Mouse (Mus musculus) kidney, adult 8-10 months (tissue): Measurements from ENCODE around the gene Tfap2a.
A peak's percentile ranks its signal among the peaks of the same experiment; 100 is the strongest.

Source experiments
- DNase-seq, 2 experiments: peaks; one replicate each; pipeline ENCODE4 v3.0.0; 2022

The Tfap2a gene

DNA sequence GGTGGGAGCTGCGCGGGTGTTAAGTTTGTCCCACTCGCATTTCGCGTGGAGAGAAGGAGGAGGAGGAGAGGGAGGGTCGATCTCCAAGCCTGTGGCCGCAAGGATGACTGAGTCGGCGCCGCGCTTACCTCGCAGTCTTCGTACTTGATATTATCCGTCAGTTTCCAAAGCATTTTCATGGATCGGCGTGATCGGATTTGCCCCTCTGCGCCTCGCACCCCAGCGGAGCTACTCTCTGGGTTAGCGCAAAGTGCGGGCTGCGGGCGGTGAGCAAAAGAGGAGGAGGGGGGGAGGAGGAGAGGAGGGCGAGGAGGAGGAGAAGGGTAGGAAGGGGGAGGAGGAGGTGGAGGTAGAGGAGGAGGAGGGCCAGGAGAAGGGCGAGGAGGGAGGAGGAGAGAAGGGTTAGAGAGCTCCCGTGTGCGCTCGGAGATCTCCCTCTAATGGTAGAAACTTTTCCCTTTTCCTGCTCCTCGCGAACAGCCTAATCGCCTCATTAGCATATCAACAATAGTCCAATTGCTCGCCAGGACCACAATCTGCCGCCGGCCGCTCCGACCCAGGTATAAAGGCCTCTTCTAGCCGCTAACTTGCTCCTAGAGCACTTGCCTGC, 4.5 kb downstream of the Tfap2a start:
- DNase-seq, result no peak

DNA sequence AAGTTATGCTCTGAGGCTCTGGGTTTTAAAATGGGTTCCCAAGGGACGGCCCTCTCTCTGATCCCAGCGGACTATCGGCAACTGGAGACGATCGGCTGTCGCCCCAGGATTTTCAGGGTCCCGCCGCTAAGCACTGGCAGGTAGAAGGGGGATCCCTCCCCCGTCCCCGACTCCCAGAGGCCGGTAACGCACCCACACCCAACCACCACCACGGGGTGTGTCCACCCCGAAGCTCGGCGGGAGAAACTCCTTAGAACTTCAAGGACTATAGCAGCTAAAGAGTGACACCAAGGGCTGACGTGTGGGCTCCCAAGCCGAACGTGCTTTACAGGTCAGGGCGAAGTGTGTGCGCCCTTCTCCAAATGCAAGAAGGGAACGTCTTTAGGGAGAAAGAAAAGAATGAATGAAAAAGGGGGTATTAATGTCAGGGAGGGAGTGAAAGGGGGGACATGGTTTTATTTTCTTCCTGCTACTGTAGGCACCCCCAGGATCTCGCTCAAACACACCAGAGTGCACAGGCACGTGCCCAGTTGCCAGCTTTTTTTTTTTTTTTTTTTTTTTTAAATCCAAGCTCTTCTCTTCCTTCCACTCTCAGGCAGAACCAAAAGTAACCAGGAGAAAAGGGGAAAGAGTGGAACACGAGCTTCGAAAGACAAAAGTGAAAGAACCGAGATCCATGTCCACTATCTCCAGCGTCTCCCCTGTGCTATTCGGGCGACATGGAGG, 5.2 kb downstream of the Tfap2a start:
- no peak for DNase-seq

DNA sequence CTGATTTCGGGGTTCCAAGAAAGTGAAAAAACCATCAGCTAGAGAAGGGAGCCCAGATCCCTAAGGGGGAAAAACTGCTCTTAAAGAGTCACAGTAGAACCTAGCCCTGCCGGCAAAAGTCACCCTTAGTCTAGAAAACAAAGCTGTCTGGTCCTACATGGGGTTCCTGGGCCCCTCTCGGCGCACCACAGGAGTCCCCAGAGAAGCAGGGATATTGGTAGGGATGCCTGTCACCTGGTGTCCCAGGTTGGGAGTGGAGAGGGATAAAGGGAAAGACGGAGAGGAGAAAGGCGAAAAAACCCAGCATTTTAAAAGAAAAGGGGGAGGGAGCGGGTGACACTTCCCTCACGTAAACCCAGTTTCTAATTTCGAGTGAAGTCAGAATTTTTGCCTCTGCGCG, 6.1 kb downstream of the Tfap2a start:
- no peak for DNase-seq

DNA sequence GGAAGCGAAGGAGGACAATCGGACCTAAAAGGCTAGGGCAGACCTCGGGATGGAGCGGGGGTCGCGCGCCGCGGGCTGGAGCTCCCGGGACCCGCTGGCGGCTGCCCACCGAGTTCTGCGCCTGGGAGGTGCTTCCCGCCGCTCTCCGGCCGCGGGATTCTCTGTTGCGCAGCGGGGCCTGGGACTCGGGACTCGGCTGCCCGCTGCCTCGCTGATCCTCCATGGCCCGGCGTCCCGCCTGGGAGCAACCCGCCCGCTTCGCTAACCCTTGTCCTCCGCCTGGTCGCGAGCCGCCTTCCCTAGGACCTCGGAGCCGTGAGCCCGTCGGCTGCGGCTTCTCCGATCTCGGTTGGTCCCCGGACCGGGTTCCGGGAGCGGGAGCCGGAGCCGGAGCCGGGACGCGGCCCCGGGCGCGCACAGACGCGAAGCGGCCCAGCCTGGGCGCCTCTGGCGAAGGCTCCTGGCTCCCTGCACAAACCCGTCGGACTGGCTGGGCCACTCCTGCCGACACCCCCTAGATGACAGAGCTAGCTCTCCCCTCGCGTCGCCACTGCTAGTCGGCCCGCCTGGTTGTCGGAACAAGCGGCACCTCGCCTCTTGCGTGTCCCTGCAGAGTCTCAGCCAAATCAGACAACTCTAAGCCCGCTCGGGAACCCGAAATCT, 6.9 kb downstream of the Tfap2a start:
- no peak for DNase-seq

DNA sequence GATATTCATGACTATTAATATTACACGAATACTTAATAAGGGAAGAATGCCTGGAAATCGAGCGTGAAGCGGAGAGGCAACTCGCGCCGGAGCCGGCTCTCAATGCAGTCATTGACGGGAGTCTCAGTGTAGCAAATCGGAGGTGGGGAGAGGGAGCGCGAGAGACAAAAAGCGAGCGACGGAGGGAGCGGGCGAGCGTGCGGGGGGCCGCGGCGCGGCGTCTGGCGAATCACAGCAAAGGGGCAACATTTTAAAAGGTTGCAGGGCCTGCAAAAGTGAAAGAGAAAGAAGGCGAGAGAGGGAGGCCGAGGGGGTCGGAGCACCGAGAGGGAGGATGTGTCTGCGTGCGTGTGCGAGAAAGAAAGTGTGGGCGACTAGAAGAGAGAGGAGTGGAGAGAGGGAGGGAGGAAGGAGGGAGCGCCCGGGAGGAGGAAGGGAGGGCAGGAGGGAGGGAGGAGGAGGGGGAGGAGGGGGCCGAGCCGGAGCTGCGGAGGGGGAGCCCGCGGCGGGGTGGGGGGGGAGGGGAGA, 7.5 kb downstream of the Tfap2a start:
- peak in 1 of 2 experiments; percentile 44 for DNase-seq

DNA sequence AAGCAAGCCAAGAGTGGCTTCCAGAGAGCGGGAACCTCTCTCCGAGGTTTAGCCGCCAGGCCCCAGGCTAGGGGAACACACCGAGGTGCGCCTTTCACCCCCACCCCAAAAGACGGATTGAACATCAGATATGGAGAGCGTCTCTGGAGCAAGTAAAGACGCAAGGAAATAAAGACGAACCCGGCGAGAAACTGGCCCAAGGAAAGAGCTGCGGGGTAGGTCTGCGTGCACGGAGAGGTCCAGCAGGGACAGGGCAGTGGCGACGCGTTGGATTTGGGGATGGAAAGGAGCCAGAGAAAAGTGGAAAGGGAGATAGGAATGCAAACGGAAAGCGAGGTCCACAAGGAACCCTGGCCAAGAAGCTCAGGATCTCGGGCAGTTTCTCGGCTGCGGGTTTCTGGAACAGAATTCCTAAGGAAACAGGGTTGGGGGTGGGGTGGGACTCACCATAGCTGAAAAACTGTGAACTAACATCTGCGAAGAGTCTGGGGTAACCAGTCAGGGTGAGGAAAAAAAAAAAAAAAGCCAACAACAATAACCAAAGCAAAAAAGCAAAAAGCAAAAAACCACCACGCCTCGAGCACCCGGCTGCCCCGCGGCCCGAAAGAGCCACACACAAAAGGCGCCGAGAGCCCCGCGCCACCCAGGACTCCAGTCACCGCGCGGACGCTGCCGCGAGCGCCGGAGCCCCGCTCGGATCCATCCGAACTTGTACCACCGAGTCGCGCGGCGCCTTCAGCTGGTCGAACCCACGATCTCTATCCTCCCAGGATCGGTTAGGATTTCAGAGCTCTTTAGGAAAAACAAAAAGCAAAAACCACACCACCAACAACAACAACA, 8.4 kb downstream of the Tfap2a start:
- DNase-seq, result no peak

DNA sequence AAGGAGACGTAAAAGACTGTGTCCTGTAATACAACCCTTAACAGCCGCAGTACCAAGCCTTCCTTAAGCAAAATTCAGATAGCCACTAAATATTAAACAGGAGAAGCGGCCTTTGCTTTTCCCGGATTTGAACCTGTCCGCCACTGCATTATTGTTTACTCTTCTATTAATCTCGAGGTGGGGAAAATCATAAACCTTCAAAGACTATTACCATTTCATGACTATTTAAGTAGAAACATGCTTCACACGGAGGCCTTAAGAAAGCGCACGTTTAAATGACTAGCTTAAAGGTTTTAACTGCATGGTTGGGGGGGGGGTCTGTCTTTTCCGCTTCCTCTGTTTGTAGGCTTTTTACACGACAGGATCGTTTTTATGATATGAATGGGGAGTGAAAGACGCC, 9.1 kb downstream of the Tfap2a start:
- no peak for DNase-seq

DNA sequence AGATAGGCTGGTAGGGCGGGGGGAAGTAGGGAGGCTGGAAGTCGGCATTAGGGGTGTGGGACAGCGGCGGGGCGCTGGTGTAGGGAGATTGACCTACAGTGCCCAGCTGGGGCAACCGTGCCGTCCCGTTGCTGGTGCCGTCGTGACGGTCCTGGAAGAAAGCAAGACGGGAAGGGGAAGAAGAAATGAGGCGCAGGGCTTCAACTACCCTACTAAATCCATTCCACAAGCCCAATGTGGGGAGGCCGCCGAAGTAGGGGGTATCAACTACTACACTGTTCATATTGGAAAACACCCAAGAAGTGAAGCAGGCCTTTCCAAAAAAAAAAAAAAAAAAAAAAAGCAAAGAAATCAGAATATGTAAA, 9.6 kb downstream of the Tfap2a start:
- no peak for DNase-seq

DNA sequence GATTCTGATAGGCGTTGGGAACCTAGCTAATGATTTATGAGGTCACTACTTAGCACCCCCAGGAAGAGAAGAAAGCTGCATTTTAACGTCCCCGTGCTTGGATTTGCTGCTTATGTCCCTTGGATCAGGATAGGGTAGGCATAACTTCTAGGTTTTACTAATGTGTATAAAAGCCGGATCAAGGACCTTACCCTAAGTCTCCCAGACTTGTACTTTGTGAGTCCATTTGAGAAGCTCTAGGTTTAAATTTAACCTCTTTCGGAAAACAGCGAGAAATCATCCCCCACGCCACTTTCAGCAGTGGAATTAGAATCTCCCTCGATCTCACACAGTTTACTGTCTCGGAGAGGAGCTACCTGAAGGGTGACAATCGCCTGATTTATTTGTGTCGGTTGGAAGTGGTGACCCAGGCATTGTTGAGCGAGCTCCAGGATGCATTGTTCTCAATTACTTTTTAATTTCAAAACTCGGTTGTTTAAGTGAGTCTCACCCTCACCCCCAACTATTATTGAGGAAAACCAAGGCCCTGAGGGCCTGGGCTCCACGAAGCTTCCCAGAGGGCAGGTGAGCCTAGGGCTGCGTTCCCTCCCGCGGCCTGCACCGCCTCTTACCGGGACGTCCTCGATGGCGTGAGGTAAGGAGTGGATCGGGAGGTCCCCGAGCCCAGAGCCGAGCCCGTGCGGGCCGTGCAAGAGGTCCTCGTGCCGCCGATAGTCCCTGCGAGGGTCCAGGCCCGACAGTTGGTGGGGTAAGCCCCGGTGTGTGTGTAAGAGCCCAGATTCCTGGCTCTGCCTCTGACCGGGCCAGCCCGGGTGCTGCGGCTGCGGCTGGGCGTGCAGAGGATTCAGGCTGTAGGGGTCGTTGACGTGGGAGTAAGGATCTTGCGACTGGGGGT, 10.2 kb downstream of the Tfap2a start:
- DNase-seq, result no peak

DNA sequence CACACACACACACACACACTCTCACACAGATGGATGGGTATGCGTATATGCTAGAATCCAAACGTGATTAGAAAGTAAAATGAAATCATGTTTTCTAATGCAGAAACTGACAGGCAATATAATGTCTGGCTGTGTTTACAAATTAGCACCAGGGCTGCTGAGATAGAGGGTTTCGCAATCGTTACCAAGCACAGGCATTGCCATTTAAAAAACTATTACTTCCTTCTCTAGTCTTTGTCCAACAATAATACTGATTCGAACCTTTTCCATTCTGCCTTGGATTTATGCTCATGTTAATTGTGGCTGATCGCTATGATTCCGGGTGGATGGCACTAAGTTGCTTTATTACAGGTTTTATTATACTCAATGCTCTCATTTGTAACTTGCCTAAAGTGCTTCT, 12.3 kb downstream of the Tfap2a start:
- DNase-seq, result no peak

DNA sequence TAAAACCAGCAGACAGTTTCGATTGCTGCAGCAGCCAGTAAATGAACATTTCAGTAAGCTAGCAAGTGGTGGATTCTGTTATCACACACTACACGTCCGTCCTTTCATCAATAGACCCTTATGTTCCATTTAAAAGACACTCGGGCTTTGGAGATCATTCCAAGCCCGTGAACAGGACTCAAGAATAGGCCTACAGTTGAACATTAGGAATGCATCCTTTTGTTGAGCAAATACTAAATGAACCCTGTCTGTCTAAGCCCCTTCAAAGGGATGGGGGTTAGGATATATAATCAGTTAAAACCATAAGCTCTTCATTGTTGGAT, 14.6 kb downstream of the Tfap2a start:
- no peak for DNase-seq

DNA sequence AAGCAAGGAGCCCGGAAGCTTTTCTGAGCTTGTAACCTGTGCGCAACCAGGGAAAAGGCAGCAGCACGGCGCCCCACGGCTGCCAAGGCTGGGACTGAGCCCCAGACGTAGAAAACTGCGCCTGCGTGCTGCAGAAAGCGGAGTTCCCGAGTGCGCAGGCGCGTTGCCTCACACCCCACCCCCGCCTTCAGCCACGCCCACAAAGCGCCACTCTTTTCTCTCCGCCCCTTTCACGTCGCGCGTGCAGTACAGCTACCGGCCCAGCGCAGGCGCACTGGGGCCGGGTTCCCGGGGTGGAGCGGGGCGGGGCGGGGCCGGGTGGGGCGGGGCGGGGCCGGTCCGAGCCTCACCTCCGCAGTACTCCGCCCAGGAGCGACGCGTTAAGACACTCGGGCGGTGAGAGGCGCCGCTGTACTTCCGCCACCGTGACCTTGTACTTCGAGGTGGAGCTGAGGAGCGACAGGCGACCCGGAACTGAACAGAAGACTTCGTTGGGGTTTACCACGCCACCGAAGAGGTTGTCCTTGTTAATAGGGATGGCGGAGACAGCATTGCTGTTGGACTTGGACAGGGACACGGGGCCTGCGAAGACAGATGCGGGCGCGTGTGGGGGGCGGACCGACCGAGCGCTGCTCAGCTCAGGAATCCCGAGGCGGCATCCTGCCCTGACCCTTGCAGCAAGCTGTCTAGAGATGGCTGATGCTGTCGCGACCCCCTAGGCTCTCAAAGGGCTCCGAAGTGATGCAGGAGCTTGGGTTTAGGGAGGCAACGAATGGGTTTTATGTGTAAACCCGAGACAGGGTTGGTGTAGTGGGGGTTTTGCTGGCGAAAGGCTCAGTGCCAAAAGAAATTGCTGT, 15.2 kb downstream of the Tfap2a start:
- peak; percentile 76 to 82 for DNase-seq

DNA sequence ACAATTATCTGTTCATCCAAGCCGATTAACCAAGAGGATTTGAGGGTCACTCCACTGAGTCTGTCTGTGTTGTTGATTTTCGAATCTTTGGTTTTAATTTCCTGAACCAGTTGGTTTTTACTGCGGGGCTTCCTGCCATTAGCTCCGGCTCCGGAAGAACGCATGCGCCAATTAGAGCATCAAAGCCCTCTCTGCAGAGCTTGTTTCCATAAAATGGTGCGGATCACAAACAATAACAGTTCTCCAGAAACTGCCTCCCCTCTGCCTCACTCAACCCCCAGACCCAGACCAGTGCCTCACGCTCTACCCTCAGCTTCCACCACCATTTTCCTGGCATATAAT, 18.5 kb downstream of the Tfap2a start:
- DNase-seq, result no peak

DNA sequence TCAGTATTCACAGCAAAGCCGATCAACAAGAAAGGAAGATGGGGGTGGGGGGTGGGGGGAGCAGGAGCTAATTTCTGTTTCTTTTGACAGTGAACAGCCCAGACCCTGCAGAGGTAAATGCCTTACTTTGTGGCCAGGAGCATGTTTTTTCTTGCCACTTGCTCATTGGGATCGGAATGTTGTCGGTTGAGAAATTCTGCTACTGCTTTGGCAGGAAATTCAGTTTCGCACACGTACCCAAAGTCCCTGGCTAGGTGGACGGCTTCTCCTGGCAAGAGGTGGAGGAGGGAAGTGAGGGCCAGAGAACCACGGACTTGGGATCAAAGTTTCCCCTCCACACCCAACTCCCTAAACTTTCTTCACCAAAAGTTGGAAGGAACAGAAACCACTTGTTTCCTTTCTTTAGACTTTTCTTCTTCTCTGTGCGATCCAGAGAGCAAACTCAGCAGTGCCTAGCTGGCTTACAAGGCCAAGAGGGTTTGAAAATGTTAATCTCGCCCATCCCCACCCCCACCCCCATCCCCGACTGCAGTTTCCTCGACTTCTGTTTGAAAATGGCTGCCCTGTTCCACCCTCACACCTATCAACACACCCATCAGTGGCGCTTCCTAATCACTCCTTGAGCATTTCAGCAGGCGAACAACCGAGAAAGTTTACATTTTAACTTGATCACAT, 19.0 kb downstream of the Tfap2a start:
- DNase-seq, result no peak

DNA sequence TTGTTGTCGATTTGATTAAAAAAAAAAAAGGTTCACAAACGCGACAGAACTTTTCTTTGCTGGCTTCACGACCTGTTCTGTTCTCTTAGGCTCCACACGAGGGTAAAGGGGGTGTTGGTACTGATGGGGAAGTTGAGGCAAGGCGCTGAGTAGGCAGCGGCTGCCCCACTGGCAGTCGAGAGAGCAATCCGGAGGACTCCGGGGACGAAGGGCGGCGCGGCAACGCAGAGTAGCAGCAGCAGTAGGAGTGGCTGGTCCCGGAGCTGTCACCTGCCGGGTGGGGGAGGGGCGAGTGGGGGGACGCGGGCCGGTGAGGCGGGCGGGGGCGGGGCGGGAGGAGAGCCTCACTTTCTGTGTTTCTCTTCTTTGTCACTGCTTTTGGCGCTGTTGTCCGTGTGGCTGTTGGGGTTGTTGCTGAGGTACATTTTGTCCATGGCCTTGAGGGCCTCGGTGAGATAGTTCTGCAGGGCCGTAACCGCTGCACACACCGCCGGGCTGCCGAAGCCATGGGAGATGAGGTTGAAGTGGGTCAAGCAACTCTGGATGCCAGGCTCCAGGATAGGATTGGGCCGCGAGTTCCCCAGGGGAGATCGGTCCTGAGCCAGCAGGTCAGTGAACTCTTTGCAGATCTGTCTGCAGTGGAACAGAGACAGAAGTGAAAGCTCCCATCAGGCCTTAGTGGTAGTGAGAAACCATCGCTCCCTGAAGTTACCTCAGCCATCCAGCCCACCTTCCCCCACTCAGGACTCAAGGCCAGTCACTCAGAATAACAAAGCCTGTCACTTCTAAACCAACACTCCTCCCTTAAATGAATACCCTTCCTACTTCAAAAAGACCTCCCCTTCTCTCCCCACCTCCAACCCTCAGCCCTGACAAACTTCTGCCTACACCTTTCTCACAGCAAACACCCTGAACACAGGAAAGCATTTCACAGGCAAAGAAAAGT, 21.1 kb downstream of the Tfap2a start:
- DNase-seq, result no peak

DNA sequence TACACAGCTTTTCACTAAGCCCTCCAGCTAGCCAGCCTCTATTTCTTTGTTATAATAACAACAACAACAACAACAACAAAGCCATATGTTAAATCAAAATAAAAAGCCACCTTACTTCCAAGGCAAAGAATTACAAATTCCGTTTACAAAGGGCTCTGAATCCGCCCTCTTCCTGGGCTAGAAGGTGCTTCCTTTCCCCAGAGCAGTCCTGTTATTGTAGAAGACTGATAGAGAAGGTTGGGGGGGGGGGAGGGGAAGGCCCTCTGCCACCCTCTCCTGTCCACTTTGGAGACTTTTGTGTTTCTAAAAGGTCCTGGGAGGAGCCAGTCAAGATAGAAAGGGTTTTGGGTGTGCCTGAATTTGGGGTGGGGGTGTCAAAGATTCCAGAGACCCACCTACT, 23.6 kb downstream of the Tfap2a start:
- DNase-seq, result no peak

DNA sequence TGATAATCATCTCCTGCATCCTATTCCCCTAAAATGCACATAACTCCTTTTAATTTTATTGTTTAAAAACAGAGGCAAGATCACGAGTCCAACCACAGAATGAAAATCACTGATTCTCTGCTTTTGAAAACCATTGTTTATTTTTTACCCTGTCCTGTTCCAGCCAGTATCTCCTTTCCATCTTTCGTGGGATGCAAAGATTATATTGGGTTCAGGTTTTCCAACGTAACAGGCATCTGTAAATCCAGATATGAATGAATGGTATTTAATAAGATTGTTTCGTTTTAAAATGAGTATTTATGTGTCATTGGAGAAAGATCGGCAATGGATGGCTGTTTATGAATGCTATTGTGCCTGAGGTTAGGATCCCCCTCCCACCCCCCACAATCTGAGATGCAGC, 24.5 kb downstream of the Tfap2a start:
- DNase-seq, result no peak

DNA sequence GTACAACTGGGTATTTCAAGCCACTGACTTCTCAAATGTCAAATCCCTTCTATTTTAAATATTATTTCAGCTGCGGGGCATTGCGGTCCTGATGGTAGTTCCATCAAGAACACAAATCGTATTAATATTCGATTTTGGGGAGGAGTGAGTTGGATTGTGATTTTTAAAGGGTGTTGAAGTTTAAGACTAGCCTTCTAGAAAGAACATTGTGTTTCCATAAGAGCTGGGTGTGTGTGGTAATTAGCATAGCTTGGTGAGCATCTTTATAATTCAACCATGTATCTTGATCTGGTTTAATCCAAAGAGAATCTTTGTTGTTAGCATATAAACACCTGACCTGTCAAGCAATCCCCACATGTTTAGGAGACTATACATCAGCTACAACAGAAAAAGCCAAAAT, 24.9 kb downstream of the Tfap2a start:
- no peak for DNase-seq

DNA sequence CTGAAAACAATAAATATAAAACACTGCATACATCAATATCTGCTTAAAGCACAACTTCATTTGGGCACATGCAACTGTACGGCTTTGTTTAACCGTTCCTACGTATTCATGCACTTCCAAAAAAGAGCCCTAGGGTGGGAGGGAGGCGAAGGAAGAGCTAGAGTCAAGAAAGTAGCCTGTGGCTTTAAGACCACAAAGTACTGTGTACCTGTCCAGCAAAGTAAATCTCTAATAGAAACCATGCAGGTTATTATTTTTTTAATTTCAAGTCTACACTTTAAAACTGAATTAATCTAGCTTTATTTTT, 25.7 kb downstream of the Tfap2a start:
- no peak for DNase-seq
